Mouse (Mus musculus): ENCODE measurements around the gene Slc8b1.

- TF ChIP-seq CTCF (IDR thresholded peaks at IDR 0.05; ENCODE audit: low read depth) (no peak), EP300 (optimal IDR thresholded peaks at IDR 0.05) (no peak)
Measured at GRCm38 (mm10) chr5:120534071-120534685, 23.2 kb downstream of the Slc8b1 start.

Data from stomach, postnatal 0 days (tissue).